Mouse (Mus musculus): ENCODE results near the gene Pgm1. TPM values are rescaled to one million over a fixed set of nuclear protein-coding genes. Genes with fewer than 3 reads are reported as not detected.

Pgm1 gene
- polyA plus RNA-seq, 1 experiment from 2014 or later: 54.9 TPM

GRCm38 (mm10) chr4:99939711-99940505 is 10.7 kb downstream of the Pgm1 start:
- DNase-seq (ENCODE audit: low spot score): no peak

GRCm38 (mm10) chr4:99941655-99942414 is 12.6 kb downstream of the Pgm1 start:
- no peaks in the 10 kb centered on the region; the same call in 1 of the 2 replicates for H3K4me1 ChIP-seq
- no peaks in the 10 kb centered on the region for H3K36me3 ChIP-seq
- H3K27me3 ChIP-seq (ENCODE audit: low read depth, poor library complexity, severe bottlenecking): no peaks in the 10 kb centered on the region
- H3K4me3 ChIP-seq: no peak overlapping the region
- H3K27ac ChIP-seq: no peak overlapping the region
- DNase-seq (ENCODE audit: low spot score): no peak
- WGBS: 77% methylated on average over 10 of the region's 10 CpGs
- no peaks in the 10 kb centered on the region for H3K9me3 ChIP-seq (replicated peaks)

More at GRCm38 (mm10) chr4:99939711-99940505, 10.7 kb downstream of the Pgm1 start:
- no peaks in the 10 kb centered on the region for H3K9me3 ChIP-seq (replicated peaks)
- no peaks in the 10 kb centered on the region; the same call in 1 of the 2 replicates for H3K4me1 ChIP-seq
- H3K36me3 ChIP-seq: no peaks in the 10 kb centered on the region
- no peak overlapping the region for H3K27ac ChIP-seq
- no peak overlapping the region for H3K4me3 ChIP-seq
- 83% methylated on average over 16 of the region's 16 CpGs for WGBS
- H3K27me3 ChIP-seq (ENCODE audit: low read depth, poor library complexity, severe bottlenecking): no peaks in the 10 kb centered on the region

DNA sequence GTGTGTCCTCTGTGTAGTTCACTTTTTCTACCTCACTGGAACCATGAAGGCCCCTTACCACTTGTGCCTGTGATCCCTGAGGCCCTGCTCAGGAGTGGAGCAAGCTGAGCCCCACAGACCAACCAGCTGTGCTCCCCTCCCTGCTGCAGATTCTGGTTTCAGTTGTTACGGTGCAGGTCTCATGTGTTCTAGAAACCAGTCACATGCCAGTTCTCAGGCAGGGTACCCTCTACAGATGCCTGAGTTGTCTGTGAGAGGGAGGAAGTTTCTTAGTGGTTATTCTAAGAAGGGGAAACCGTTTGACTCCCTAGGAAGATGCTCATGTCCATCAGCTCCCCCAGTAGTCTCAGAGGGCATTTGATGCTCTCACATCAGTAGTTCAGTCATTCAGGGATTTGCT is 15.4 kb downstream of the Pgm1 start:
- Histone ChIP-seq H3K27me3 (ENCODE audit: low read depth, poor library complexity, severe bottlenecking) (no peaks in the 10 kb centered on the region), H3K9me3 (replicated peaks) (no peaks in the 10 kb centered on the region), H3K4me3 (no peak overlapping the region), H3K4me1 (no peaks in the 10 kb centered on the region; the same call in 1 of the 2 replicates), H3K27ac (no peak overlapping the region), H3K36me3 (no peaks in the 10 kb centered on the region)
- DNase-seq (ENCODE audit: low spot score): no peak
- WGBS: 77% methylated on average over 2 of the region's 2 CpGs

- DNase-seq (ENCODE audit: low spot score): no peak
- 92% methylated on average over 7 of the region's 7 CpGs for WGBS
- H3K27me3 ChIP-seq (ENCODE audit: low read depth, poor library complexity, severe bottlenecking): no peaks in the 10 kb centered on the region
- no peaks in the 10 kb centered on the region for H3K4me1 ChIP-seq
- H3K9me3 ChIP-seq (replicated peaks): no peaks in the 10 kb centered on the region
- no peak overlapping the region for H3K4me3 ChIP-seq
- H3K27ac ChIP-seq: no peak overlapping the region
- H3K36me3 ChIP-seq: no peaks in the 10 kb centered on the region
These were observed 15.8 kb downstream of the Pgm1 start for GRCm38 (mm10) chr4:99945011-99945410.

DNA sequence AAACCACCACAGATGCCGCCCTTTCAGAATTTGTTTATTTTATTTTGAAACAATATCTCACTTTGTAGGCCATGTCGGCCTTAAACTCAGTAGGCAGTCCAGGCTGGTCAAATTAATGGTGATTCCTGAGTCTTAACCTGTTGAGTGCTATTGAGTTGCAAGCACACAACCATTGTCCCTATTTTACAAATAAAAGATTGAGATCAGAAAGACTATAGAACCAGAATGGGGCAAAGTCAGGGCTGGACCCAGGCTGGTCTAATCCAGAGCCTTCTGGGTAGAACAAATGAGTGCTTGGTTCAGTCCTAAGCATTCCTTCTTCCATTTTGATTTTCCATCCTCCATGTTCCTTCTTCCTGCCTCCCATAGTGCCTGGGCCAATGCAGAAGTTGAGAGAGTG is 17.3 kb downstream of the Pgm1 start:
- H3K36me3 ChIP-seq: no peaks in the 10 kb centered on the region
- no peaks in the 10 kb centered on the region for H3K27me3 ChIP-seq (ENCODE audit: low read depth, poor library complexity, severe bottlenecking)
- H3K27ac ChIP-seq: no peak overlapping the region
- WGBS: 94% methylated on average over 2 of the region's 2 CpGs
- H3K4me1 ChIP-seq: no peaks in the 10 kb centered on the region
- DNase-seq (ENCODE audit: low spot score): no peak
- no peaks in the 10 kb centered on the region for H3K9me3 ChIP-seq (replicated peaks)
- no peak overlapping the region for H3K4me3 ChIP-seq

- no peaks in the 10 kb centered on the region for H3K4me1 ChIP-seq
- WGBS: 68% methylated on average over 1 of the region's 1 CpGs
- H3K27me3 ChIP-seq (ENCODE audit: low read depth, poor library complexity, severe bottlenecking): no peaks in the 10 kb centered on the region
- H3K36me3 ChIP-seq: no peaks in the 10 kb centered on the region
- DNase-seq (ENCODE audit: low spot score): no peak
- H3K9me3 ChIP-seq (replicated peaks): no peaks in the 10 kb centered on the region
- no peak overlapping the region for H3K27ac ChIP-seq
- H3K4me3 ChIP-seq: no peak overlapping the region
These were observed 18.0 kb downstream of the Pgm1 start for GRCm38 (mm10) chr4:99947192-99947591.

DNA sequence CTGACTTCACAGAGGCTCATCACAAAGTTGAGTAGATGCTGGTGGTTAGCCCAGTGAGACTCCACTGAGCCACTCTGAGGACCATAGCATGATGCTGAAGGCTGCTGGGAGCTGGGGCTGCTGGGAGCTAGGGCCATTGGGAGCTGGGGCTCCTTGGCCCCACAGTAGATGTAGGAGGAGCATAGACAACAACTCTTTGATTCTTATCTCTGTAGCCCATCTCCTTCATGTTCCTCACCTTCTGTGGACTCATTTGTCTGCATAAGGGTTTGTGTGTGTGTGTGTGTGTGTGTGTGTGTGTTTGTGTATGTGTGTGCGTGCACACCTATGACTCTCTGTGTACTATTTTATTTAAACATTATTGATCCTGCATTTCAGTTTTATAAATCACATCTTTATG is 18.7 kb downstream of the Pgm1 start:
- no peaks in the 10 kb centered on the region for H3K36me3 ChIP-seq
- H3K4me3 ChIP-seq: no peak overlapping the region
- no peaks in the 10 kb centered on the region for H3K4me1 ChIP-seq
- WGBS: 89% methylated on average over 1 of the region's 1 CpGs
- no peaks in the 10 kb centered on the region for H3K9me3 ChIP-seq (replicated peaks)
- no peak for DNase-seq (ENCODE audit: low spot score)
- H3K27ac ChIP-seq: no peak overlapping the region
- H3K27me3 ChIP-seq (ENCODE audit: low read depth, poor library complexity, severe bottlenecking): no peaks in the 10 kb centered on the region

GRCm38 (mm10) chr4:99953904-99954303 is 24.7 kb downstream of the Pgm1 start:
- no peaks in the 10 kb centered on the region for H3K9me3 ChIP-seq (replicated peaks)
- H3K27ac ChIP-seq: no peak overlapping the region
- H3K4me3 ChIP-seq: no peak overlapping the region
- H3K36me3 ChIP-seq: no peaks in the 10 kb centered on the region
- 96% methylated on average over 2 of the region's 2 CpGs for WGBS
- DNase-seq (ENCODE audit: low spot score): no peak
- H3K4me1 ChIP-seq: peaks cover 6% of the 10 kb centered on the region; the same call in 1 of the 2 replicates
- H3K27me3 ChIP-seq (ENCODE audit: low read depth, poor library complexity, severe bottlenecking): no peaks in the 10 kb centered on the region

DNA sequence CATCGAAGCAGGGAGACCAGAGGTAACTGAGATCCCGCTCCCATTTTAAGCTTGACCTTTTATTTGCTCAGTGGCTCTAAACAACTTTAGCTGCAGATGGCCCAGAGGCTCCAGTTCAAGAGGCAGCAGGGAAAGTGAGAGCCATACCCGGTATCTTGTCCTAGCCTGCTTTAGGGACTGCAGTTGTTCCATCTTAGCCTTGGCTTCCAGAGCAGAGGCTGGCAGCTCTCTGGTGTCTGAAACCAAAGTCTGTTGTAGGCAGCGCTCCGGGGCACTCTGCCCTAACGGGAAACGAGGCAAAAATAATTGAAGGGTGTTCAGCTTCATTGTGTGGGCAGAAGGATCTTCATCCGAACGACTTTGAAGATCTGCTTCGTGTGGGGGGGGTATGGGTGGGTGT is 26.2 kb downstream of the Pgm1 start:
- Histone ChIP-seq H3K4me3 (no peak overlapping the region), H3K36me3 (no peaks in the 10 kb centered on the region), H3K27me3 (ENCODE audit: low read depth, poor library complexity, severe bottlenecking) (no peaks in the 10 kb centered on the region), H3K4me1 (peaks cover 6% of the 10 kb centered on the region; the same call in 1 of the 2 replicates), H3K27ac (peak overlapping the region; percentile 11; the same call in 1 of the 2 replicates), H3K9me3 (replicated peaks) (no peaks in the 10 kb centered on the region)
- WGBS: 88% methylated on average over 10 of the region's 10 CpGs
- DNase-seq (ENCODE audit: low spot score): no peak

DNA sequence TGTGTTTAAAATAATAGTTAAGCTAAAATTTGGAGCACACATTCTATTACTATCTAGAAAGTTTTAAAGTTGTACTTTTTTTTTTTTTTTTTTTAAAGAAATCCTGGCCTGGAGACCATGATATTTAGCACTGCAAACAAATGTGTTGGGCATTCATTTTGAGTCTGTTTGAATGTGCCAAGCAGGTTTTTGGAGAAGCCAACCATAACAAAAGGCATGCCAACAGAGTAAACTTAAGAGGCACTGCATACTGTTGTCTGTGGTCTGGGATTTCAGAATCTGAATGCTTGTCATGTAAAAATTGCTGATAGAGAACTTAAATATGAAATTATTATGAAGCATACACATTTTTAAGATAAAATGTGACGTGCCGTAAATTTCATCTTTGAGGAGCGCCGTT is 28.0 kb downstream of the Pgm1 start:
- no peak for DNase-seq (ENCODE audit: low spot score)
- 95% methylated on average over 4 of the region's 4 CpGs for WGBS
- Histone ChIP-seq H3K36me3 (no peaks in the 10 kb centered on the region), H3K27me3 (ENCODE audit: low read depth, poor library complexity, severe bottlenecking) (no peaks in the 10 kb centered on the region), H3K4me3 (no peak overlapping the region), H3K4me1 (peaks cover 6% of the 10 kb centered on the region; the same call in 1 of the 2 replicates), H3K9me3 (replicated peaks) (no peaks in the 10 kb centered on the region), H3K27ac (no peak overlapping the region)

DNA sequence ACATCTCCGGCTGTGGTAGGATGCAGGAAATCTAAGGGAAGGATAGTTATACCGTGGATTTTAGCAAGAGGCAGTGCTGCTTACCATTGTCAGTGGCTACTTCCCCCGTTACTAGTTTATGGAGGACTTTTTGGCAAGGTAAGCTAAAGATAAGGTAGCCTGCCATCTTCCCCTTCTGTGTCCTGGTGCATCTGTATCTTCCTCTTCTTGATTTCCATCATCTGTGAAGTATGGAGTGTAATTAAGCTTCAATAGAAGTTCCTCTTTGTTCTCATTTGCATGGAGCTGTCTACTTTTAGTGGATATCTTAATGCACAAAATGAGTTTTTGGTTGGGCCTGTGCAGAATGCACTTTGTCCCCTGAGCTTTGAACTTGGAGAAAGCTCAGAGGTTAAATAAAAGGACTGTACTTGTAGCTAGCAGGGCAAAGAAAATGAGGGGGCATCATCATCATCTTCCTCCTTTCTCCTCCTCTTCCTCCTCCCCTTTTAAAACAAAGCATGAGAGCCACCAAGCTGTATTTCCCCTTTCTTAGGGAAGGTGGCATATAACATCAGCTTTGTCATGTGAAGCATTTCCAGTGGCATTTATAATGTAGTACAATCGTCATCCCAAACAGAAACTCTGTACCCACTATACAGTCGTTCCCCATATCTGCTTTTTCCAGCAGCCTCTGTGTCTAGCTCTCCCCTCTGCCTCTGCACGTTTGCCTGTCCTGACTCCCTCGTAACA is 29.0 kb downstream of the Pgm1 start:
- 83% methylated on average over 7 of the region's 7 CpGs for WGBS
- H3K27me3 ChIP-seq (ENCODE audit: low read depth, poor library complexity, severe bottlenecking): no peaks in the 10 kb centered on the region
- H3K4me1 ChIP-seq: peaks cover 6% of the 10 kb centered on the region; the same call in 1 of the 2 replicates
- no peaks in the 10 kb centered on the region for H3K9me3 ChIP-seq (replicated peaks)
- no peak for DNase-seq (ENCODE audit: low spot score)
- H3K27ac ChIP-seq: no peak overlapping the region
- H3K4me3 ChIP-seq: no peak overlapping the region
- H3K36me3 ChIP-seq: no peaks in the 10 kb centered on the region

GRCm38 (mm10) chr4:99959308-99959707 is 30.1 kb downstream of the Pgm1 start:
- Histone ChIP-seq H3K9me3 (replicated peaks) (no peaks in the 10 kb centered on the region), H3K36me3 (peaks cover 8% of the 10 kb centered on the region; the same call in 1 of the 2 replicates), H3K27ac (no peak overlapping the region), H3K27me3 (ENCODE audit: low read depth, poor library complexity, severe bottlenecking) (no peaks in the 10 kb centered on the region), H3K4me1 (peaks cover 6% of the 10 kb centered on the region; the same call in 1 of the 2 replicates), H3K4me3 (no peak overlapping the region)
- 87% methylated on average over 3 of the region's 3 CpGs for WGBS
- DNase-seq (ENCODE audit: low spot score): no peak

Data from limb, embryonic 10.5 days (tissue).